ENCODE assay signal across 7 mouse cellular contexts in the genomic region with DNA sequence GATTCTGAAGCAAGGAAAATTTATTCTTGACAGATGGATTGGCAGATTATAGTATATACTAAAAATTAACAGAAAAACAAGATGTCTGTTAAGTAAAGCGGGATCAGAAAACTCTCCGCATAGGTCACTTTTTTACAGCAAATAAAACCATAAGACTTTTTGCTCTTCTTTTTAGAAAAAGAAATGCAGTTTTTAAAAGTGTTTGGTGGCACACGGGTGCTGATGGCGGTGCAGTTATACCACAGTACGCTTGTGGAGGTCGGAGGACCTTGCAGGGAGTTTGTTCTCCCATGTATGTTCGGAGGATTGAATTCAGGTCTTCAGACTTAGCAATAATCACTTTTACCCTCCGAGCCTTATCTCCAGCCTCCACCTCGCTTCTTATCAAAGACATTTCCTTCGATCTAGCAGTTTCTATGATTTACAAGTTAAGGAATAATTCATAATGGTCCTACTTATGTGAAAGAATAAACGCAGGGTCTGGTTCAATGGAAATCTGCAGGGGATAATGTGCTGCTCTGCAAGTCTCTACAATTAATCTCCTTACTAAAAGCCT.
DNase-seq lines count a peak whose midpoint lies in the region; ATAC-seq lines count a peak whose summit lies in the region.

No protein-coding gene starts in this region.

- peak overlapping the region; percentile 90 for H3K4me3 ChIP-seq in megakaryocyte, embryonic 14.5 days (replicated peaks)
- peak overlapping the region; percentile 34 for H3K4me3 ChIP-seq in hindbrain, embryonic 13.5 days
- peak overlapping the region; percentile 31 for H3K4me3 ChIP-seq in midbrain, embryonic 13.5 days (replicated peaks)

- no peaks in the 10 kb centered on the region for H3K9me3 ChIP-seq in megakaryocyte, embryonic 14.5 days
- no peaks in the 10 kb centered on the region for H3K9me3 ChIP-seq in hindbrain, embryonic 13.5 days
- H3K9me3 ChIP-seq in midbrain, embryonic 13.5 days = no peaks in the 10 kb centered on the region

- peak overlapping the region; percentile 59 for H3K4me2 ChIP-seq in hindbrain, embryonic 13.5 days
- peak overlapping the region; percentile 59 for H3K4me2 ChIP-seq in midbrain, embryonic 13.5 days (replicated peaks)

- peak overlapping the region; percentile 66 for H3K9ac ChIP-seq in hindbrain, embryonic 13.5 days
- peak overlapping the region; percentile 65 for H3K9ac ChIP-seq in midbrain, embryonic 13.5 days (replicated peaks)

- peak; percentile 55 for DNase-seq in embryo, embryonic 11 days
- no peak for DNase-seq in ovary, postnatal 36 days (ENCODE audit: low spot score)
- no peak for DNase-seq in Muller cell, postnatal 12 days (ENCODE audit: inconsistent ontology term)

- ATAC-seq in megakaryocyte, adult 5-6 weeks (ENCODE audit: poor library complexity, severe bottlenecking) = no peak
- no peak for ATAC-seq in hindbrain, embryonic 13.5 days (ENCODE audit: low FRiP score)
- ATAC-seq in midbrain, embryonic 13.5 days = no peak

- H3K36me3 ChIP-seq in megakaryocyte, embryonic 14.5 days (replicated peaks; ENCODE audit: low read length) = no peaks in the 10 kb centered on the region
- H3K36me3 ChIP-seq in hindbrain, embryonic 13.5 days = no peaks in the 10 kb centered on the region
- H3K36me3 ChIP-seq in midbrain, embryonic 13.5 days = no peaks in the 10 kb centered on the region

- 12% methylated on average over 11 of the region's 11 CpGs for WGBS in hindbrain, embryonic 13.5 days
- 9% methylated on average over 11 of the region's 11 CpGs for WGBS in midbrain, embryonic 13.5 days

- H3K4me1 ChIP-seq in megakaryocyte, embryonic 14.5 days = peaks cover 44% of the 10 kb centered on the region
- peaks cover 23% of the 10 kb centered on the region for H3K4me1 ChIP-seq in hindbrain, embryonic 13.5 days (replicated peaks)
- peaks cover 19% of the 10 kb centered on the region for H3K4me1 ChIP-seq in midbrain, embryonic 13.5 days (replicated peaks)

- peak overlapping the region; percentile 94 for H3K27ac ChIP-seq in hindbrain, embryonic 13.5 days
- H3K27ac ChIP-seq in midbrain, embryonic 13.5 days = peak overlapping the region; percentile 90

- no peaks in the 10 kb centered on the region for H3K27me3 ChIP-seq in megakaryocyte, embryonic 14.5 days (replicated peaks)
- no peaks in the 10 kb centered on the region for H3K27me3 ChIP-seq in hindbrain, embryonic 13.5 days
- no peaks in the 10 kb centered on the region for H3K27me3 ChIP-seq in midbrain, embryonic 13.5 days

Comparison
In these comparisons a context has a peak if more than half of its experiments do, and no peak if none do; other contexts are left out.
1. H3K4me3 ChIP-seq: peak in every context shown above with its lines; median percentile 90 in megakaryocyte, embryonic 14.5 days; 34 in hindbrain, embryonic 13.5 days; 31 in midbrain, embryonic 13.5 days.